Mouse (Mus musculus) hematopoietic stem cell, adult 5-6 weeks (primary cell): Measurements from ENCODE around the gene Chl1. TPM values are rescaled to one million over a fixed set of nuclear protein-coding genes. Genes with fewer than 3 reads are reported as not detected.

Experiments used
- ATAC-seq, 2 experiments: fragments of 125-278 bp in 1 of 2; replicated peaks in 1 of 2; 2 replicates each; pipeline ENCODE4 v1.8.0; 2016 to 2017; ENCODE audit warnings: inconsistent platforms in 2 of 2, mild to moderate bottlenecking in 2 of 2, moderate number of reproducible peaks in 2 of 2, low read depth in 1 of 2, moderate TSS enrichment in 1 of 2; ENCODE audit not compliant: low FRiP score in 2 of 2, poor library complexity in 2 of 2, severe bottlenecking in 2 of 2, insufficient read depth in 1 of 2, low TSS enrichment in 1 of 2
- total RNA-seq: library from RNA; stranded (forward); fragments of 172-1452, 232-1000 nt; gene quantifications from 2 replicates; pipeline ENCODE4 v1.2.3, GENCODE M21; 2017

Chl1 gene
- total RNA-seq, 1 experiment from 2014 or later = 1.1 TPM

DNA sequence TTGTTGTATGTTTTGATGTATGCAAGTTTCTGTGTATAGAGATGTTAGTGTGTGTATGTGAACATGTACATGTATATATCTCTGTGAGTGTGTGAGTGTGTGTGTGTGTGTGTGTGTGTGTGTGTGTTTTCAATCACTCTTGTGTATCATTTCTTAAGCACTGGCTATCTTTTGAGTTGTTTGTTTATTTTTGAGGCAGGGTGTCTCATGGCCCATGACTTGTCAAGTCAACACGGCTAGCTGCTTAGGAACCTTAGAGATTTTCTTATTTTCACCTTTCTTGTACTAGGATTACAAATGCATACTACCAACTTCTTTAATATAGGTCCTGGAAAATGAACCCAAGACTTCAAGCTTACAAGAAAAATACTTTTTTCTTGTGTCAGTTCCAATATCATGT lies 189.5 kb downstream of the Chl1 start:
- ATAC-seq = no peak

DNA sequence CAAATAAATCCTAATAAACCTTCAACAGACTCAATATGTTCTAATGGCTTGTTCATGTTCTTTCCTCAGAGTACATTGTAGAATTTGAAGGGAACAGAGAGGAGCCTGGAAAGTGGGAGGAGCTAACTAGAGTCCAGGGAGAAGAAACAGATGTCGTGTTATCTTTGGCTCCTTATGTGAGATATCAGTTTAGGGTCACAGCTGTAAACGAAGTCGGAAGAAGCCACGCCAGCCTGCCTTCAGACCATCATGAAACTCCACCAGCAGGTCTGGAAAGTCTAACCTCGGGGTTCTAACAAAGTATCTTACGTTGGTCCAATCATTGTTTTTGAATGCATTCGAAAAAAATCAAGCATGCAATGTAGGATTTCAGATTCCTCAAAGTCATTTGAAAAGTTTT lies 189.9 kb downstream of the Chl1 start:
- no peak for ATAC-seq

DNA sequence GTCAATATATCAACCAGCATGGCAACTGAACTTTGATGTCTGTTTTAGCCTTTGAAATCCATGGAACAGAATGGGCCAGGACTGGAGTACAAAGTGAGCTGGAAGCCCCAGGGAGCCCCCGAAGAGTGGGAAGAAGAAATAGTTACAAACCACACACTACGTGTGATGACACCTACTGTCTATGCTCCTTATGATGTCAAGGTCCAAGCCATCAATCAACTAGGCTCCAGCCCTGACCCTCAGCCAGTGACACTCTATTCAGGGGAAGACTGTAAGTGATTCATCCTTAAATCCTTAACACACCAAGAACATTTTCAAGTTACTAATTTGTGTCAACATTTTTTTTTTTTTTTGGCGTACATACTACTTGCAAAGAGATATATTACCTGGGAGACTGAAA lies 196.0 kb downstream of the Chl1 start:
- ATAC-seq = no peak

DNA sequence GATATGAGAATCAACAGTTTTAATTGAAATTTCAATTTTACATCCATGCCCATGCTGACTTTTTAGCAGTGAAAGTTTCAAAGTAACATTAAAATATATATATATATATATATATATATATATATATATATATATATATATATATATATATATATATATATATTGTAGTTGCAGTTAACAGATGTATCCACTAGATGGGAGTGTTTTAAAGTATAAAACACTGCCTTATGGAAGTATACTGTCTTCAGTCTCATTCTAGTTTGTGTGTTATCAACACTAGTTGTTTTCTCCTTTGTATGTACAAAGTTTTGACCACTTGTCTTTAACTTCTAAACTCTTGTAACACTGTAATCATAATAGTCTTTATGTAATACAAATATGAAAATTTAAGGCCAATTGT lies 228.9 kb downstream of the Chl1 start:
- ATAC-seq = no peak

DNA sequence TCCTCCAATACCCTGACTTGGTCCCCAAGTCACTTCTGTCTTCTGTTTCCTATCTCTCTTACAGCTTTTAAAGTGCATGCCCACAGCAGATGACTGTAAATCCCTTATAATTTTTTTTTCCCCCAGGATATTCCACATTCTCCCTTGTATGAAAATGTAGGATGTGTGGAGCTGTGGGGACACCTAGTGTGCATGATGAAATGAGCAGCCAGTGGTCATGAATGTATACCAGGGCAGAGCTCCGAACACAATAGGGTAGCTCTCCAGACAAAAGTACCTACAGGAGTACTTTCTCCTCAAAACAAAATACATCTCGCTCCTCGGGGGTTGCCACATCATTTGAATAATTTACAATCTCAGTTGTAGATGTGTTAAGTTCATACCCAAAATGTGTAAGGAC lies 232.4 kb downstream of the Chl1 start:
- no peak for ATAC-seq

DNA sequence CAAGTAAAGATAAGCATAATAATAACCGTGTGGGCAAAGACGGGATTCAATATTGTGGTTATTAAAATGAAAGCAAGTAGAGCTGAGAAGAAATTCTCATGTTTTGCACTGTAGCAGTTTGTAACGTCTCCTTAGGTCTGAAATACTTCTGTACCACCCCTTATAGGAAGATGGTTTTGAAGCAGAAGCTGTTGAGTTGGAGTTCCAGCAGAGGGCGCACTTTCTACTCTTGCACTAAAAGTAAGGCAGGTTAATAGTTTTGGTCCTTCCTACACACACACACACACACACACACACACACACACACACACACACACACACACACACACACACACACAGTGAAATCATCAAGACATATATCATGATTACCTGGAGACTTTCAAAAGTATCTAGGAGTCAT lies 235.7 kb downstream of the Chl1 start:
- no peak for ATAC-seq

DNA sequence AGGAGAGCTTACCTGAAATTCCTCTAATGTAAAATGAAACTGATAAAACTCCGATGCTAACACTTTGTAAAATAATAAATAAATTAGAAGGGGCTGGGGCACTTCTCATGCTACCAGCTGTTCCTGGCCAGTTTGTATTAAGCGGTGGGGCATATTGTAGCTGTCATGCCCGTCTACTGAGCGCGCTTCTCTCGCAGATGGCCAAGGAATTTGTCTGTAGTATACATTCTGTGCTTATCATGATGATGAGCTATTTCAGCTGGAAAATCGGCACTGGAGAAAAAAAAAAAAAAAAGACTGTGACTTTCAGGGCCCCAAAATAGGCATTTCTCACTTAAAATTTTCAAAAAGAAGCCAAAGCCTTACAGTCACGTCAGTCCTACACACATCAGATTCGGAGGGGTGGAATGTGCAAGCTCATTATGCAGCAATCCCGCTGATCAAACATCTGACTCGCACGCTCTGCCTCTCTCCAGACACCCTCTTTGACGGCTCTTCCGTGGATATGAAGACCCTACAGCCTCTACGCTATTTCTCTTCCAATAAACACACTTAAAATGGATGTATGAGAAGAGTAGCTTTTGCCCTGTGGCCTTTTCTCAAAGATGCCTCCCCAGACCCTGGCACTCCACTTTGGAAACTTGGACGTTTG lies 238.9 kb downstream of the Chl1 start:
- no peak for ATAC-seq

DNA sequence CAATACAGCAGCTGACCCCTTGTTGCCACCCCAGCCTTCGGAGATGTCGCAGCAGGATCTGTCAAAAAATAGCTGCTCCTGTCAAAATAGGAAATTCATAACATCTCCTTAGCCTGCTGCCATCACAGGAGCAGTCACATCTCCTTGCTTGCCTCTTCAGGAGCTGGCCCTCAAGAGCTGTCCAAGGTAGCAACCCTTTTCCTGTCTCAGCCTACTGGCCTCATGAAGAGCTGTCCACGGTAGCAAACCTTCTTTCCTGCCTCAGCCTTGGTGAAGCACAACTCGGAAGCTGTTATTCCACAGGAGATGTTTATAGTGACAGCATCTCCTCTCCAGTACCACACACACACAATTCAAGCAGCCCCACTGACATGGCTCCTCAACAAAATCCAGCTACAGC lies 243.5 kb downstream of the Chl1 start:
- ATAC-seq = no peak; a peak in 1 of 4 replicates

DNA sequence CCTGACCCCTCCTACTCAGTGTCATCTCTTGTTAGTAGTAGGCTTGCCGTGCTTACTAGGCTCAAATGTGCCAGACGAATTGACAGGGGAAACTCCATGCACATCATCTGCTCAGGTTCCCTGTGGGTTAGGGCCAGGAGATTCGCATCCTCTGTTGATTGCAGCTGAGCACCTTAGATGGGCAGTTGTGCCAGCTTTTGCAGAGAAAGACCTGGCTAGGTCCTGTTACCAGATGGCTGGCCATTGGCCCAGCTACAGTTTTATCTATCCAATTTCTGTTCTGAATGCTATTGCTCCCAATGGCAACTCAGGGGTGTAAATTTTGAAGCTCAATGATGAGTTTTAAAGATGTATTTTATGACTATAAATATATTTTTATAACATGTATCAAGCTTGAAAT lies 256.4 kb downstream of the Chl1 start:
- ATAC-seq = no peak

DNA sequence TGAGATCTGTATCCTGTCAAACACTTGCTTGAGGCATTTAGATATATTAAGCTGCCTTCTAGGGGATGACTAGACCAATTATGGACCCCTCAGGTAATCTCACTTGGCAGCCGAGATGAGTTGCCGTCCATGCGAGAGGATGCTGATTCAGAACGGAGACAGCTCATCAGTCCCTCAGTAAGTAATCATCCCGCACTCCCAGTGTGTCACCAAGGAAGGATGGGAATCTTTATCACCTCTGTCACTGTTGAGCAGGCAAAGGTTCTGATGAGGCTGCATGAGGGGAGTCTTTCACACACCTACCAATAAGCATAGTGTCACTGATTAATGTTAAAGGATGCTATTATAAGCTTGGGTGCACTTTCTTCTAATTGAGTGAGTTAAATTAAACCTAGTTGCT lies 270.7 kb downstream of the Chl1 start:
- ATAC-seq = no peak

DNA sequence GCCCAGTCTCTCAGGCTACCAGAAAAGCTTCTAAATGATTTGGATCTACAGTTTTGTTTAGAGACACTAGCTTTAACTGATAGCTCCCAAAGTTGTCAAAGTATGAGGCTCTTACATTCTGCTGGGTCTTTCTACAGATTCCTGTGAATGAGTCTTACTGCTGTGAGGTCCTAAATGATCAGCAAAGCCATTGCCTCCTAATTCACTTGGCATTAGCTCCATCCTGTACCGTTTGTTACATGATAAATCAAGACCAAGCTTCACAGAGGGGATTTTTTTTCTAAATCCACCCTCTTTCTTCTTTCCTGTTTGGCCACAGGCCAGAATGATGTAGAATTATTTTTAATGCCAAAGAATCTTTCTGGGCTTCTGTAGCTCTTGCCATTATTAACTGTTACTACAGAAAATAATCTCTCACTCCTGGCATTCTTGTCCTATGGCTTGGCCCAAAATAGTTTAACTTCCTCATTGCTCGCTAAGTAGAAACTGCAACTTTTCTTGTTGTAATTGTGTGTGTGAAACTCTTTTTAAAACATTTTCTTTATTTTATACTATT lies 280.8 kb downstream of the Chl1 start:
- no peak for ATAC-seq

DNA sequence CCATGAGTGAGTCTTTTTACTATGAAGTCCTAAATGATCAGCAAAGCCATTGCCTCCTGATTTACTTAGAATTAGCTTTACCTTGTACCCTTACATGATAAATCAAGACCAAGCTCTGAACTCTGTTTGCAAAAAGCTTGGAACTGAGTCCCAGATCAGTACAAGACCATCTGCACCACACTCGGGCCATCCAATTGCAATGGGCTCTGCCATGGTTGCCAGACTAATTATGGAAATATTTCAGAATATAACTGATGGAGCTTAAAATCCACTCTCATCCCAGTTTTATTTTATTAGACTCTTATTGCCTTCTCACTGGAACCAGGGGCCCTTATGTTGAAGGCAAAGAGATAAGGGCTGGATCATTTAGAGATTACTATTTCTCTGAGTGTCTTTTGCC lies 284.9 kb downstream of the Chl1 start:
- no peak for ATAC-seq
